Mouse (Mus musculus) yolk sac, embryonic 10.5 days (tissue): ENCODE measurements around the gene Eef2kmt.
"Not testable (repeated sequence)": the region's sequence is repeated elsewhere in the genome, so short reads cannot be mapped to it uniquely, and the experiment has no call there.

Experiments
- DNase-seq: peaks from one replicate; pipeline ENCODE4 v3.0.0-alpha.2; 2017; ENCODE audit warnings: low spot score

Eef2kmt gene

DNA sequence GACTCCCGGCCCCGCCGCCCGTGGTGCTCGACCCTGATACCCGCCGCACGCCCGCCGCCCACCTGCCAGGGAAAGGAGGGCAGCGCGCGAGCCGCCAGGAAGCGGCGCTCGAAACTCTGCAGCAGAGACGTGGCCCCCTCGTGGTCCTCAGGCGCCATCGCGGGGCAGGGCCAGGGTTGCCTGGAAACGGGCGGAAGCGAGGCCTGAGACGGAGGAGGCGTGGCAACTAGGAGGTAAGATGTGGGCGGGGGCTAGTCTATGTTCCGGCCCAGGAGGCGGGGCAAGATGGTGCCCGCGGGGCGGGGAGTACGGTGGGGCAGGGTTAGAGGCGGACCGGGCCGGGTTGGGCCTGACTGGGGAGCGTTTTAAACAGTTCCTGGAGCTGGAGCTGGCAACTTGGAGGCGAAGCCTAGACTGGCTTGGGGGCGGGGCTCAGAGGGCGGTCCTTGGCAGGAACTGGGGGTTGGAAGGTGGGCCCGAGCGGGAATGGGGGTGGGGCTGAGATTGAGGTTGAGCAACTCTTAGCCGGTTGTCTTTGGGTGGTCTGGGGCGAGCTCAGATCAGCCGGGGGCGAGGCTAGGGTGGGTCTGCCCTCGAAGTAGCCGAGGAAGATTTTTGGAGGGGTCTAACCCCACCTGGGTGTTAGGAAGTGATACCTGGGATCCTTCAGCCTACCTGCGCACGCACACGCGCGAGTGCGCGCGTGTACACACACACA is at the start of gene Eef2kmt:
Gene Eef2kmt (minus strand): TSS at position 205 of the 718 bp plus-strand sequence.
- peak; percentile 99 for DNase-seq

DNA sequence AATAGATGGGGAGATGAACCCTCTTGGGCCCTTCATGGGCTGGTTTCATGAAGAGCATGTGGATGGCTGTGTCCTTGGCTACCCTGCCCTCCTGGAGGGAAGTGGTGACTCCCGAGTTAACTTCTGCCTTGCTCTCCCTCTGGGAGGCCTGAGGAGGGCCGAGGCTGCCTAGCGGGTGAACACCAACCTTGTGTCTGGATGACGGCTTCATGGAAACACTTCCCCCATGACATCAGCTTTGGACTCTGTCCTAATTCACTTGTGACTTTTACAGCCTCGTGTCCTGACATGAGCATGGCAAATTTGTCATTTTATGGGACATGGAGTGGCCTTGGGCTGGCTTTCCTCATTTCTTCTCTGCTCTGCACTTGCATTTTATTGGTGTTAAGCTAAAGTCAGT is 39.5 kb upstream of the Eef2kmt start:
- no peak for DNase-seq

DNA sequence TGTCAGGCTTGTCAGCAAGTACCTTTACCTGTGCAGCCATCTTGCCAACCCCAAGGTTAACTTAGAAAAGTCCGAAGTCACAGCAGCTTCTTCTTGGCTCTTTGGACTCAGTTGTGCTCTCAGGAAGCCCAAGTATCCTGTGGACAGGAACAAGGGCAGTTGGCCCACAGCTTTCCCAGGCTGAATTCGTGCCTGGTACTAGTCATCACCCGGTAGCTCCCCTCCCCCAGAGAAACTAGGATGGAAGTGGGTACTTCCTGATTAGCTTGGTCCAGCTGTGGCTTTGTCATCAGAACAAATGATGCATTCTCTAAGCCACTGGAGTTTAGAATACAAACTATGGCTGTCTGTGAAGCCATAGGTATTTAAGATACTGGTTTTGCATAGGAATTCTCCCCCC is 29.6 kb upstream of the Eef2kmt start:
- no peak for DNase-seq

DNA sequence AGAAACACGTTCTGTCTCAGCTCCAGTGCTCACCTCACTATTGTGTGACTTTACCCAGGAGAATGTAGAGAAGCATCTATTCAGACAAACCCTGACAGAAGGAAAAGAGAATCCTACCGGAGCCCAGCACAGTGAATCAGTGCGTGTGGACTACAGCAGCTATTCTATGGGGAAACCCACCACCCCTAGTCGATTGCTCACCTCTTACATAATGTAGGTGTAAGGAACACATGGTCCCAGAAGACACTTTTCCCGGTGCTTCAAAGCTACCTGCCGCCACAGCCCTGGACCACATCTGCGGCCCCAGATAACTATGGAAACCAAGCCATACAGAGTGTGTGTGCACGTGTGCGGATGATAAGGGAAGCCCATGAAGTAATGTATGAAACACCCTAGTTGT is 26.9 kb upstream of the Eef2kmt start:
- no peak for DNase-seq

DNA sequence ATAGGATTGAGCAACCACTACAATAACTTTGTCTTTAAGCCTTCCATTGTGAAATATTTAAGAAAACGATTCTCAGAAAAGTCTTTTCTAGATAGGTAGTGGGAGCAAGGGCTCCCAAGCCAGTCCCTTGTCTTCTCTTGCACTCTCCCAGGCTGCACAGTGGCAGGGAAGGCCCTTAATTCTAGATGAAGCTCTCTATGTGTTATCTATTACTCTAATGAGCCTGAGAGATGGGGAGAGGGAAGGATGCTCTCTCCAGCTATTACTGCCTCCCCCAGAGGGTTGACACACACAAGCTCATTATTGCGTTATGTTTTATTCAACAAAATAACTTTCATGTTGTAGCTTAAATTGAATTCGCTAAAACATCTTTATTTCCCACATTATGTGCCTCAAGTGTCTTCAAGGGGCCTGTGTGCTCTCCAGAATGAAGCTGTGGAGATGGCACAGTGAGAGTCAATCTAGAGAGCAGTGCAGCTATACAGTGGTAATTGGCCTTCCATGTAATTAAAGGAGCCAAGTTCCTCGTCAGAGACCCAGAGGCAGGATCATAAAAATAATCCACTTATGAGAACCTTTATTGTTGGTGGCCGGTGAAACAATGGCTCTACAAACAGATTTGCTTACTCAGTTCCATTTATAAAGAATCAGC is 23.9 kb upstream of the Eef2kmt start:
- DNase-seq = no peak

DNA sequence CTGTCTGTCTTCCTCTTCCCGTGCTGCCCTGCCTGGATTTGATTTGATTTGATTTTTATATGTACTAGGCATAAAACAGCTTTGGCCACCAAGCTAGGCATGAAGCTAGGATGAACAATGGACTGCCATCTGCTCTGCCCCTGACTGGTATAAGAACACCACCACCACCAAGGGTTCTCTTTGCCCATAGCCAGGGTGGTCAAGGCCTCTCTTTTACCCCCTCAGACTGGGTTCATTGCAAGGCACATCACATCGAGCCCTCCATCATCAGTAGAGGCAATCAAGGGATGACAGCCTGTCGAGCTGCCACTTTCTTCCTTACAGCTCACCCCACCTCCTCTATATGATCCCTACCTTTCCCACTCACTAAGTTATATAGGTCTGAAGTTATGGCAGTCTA is 16.6 kb upstream of the Eef2kmt start:
- no peak for DNase-seq

DNA sequence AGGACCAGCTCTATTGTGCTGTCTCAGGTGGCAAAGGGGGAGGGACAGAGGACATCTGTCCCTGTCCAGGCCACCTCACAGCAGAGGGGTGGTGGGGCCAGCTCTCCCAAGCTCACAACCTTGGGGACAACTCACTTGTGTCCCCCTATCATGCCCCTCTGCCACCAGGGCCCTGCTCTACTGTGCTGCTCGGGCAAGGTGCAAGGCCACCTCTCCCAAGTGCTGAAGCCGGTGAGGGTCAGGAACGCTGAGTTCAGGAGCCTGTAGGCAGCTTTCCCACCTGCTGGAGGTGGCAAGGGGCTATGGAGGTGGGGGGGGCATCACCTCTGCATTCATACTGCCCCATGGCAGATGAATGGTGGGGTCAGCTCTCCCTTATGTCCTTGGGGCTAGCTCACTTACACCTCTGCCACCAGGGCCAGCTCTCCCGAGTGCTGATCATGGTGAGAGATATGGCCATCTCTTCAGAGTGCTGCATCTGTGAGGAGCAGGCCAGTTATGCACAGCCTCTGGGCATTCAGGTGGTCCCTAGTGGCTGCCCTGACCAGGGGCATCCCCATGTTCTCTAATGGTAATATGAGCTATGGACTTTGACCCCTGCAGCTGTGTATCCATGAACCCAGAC is 15.7 kb upstream of the Eef2kmt start:
- DNase-seq = no peak

DNA sequence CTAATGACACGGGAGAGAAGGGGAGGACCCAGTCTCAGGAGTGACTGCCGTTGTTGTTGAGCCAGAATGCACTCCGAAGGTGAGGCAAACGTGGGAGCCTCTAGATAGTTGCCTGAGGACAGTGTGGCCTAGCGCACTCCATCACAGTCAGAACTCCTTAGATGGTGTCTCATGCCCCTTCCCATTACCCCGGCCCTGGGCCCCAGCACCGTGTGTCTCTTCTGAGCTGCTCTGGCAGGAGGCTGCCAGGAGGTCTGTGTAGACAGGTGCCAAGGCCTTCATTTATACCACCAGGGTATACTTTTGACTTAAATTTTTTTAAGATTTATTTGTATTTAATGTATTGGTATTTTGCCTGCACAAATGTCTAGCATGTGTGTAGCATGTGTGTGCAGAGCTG is 8.1 kb upstream of the Eef2kmt start:
- DNase-seq = no peak

DNA sequence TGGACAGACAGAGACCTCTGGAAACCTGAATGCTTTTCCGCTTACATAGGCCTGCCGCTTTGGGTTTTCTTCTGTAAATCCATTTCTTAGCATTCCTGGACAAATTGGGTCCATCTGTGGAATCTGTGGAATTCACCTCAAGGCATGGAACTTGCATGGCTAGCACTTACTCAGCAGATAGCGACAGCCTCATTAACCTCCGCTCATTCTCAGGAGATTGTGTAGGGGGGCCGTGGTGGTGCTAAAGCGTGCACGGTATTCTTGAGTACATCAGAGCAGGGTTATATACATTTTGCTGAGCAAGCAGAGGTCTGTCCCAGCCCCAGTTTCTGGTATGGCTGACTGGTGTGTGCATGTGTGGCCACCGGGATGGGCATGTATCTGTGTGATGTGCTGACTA is 7.4 kb upstream of the Eef2kmt start:
- peak; percentile 53 for DNase-seq

DNA sequence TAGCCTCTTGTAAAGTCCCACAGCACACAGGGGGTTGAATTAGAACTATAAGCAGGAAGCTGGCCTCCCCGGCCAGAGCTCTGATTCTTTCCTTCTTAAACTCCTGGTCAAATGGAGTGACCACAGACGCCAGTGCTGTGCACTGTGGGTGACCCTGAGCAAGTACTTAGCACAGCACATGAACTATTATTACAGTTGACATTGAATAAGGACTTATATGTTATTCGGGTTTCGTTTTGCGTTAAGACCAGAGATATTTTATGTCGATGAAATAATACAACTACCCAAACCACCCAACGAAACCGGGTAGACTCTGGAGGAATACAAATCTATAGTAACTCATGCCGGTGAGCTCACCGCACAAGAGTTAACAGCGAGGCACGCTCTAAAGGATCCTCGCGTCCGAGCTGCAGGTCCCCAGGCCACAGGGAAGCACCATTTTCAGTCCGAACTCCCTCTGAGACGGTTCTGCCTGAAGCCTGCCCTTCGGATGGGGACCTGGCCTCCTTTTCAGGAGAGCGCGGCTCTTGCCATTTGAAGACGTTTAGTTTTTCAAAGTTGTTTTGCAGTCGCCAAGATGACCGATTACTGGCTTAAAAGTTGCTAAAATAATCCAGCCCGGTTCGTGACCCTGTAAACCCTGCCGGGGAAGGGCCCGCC is 572 bp downstream of the Eef2kmt start:
- peak; percentile 29 for DNase-seq

DNA sequence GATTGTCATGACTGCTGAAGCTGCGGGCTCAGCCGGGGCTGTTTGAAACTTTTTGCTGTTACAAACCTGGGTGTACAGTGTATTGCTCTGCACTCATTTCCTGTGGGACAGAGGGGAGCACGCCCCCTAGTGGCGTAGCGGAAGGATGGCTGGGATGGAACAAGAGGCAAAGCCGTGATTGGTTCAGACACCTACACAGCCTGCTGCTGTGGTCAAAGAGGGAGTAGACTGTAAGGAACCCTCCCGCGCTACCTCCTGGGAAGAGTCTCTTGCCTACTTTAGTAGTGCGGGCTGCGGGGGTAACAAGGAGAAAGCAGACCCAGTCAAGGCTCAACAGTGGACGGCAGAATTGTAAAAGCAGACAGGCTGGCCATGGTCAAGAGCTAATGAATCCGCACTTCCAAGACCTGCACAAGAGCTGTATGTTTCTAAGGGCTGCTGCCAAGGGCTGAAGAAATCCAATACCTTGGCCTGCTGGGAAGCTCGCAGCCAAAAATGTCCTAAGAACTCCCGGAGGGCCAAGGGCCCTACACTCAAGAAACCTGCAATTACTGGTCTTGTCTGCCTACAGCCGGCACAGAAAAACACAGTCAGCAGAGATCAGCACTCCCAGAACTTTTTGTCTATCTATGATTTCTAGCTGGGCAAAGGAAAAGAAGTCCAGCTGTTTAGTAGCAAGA is 1.3 kb downstream of the Eef2kmt start:
- peak; percentile 75 for DNase-seq

DNA sequence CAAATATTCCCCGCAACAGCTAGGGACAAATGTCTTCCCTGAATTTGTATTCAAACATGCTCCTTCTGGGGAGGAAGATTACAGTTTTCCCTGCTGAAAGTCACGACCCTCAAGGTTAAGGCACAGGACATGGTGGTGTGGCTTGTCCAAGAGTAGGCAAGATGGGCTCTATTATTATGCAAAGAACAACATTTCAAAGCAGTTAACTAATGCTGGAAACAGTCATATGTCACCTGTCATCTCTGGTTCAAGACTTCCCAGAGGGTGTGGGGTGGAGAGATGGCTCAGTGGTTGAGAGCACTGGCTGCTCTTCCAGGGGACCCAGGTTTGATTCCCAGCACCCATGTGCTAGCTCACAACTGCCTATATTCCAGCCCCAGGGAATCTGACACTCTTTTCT is 3.5 kb downstream of the Eef2kmt start:
- DNase-seq = no peak

DNA sequence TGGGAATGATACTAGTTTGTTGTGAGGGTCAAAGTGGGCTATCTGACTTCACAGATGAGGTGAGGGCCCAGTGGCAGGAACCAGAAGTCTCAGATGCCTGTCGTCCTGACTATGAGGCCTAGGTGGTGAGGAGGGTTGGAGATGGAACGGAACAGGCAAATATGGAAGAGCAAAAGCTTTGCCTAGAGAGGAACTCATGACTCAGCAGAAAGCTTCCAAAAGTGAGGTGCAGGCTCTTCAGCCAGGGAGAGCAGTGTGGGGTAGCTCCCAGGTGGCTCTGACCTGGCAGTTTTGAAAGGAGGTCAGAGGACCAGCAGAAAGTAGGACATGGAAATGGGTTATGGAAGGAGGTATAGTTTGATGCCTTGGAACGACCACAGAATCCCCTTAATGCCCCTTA is 4.9 kb downstream of the Eef2kmt start:
- DNase-seq = no peak

DNA sequence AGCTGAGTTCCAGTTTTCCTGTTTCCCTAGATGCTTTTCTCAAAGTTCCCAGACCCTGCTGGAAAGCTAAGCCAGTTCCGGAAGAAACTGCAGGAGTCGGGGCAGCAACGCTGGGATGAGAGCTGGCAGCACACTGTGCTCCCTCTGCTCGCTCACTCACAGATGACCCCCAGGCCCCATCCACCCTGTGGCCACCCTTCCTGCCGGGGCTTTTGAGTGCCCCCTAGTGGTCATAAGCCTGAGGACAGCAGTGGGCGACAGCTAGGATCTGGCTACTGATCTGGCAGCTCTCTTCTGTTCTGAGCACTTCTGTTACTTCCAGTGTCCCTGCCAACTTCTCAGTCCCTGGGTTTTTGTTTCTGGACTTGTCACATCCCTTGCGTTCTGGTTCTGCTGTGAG is 11.4 kb downstream of the Eef2kmt start:
- peak; percentile 43 for DNase-seq

DNA sequence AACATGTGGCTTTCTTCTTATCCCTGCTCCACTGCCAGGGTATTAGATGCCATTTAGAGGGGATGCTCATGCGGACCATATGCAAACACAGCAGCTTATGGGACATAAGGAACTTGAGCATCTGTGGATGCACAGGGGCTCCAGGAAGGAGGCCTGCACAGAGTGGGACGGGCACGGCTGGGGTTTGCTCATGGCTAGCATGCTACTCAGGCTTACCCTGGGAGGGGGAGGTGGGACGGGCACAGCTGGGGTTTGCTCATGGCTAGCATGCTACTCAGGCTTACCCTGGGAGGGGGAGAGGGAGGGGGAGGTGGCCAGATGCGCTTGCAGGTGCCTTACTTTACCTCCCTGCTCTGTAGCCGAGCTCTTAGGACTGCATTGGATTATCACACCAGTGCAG is 12.9 kb downstream of the Eef2kmt start:
- no peak for DNase-seq

DNA sequence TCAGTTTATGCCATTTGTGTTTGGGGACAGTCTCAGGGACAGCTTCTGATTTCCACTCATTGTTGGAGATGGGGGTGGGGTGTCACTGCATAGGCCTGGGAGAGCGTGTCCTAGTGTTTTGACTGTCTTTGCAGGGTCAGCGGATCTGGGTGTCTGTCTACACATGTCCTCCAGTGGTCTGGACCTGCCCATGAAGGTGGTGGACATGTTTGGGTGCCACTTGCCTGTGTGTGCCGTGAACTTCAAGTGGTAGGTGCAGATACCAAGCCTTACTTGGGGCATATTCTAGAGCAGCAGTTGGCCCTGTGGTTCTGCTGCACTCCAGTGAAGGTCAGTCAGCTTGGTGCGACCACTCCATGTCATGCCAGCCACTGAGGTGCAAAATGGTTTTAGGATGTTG is 13.4 kb downstream of the Eef2kmt start:
- DNase-seq = no peak

DNA sequence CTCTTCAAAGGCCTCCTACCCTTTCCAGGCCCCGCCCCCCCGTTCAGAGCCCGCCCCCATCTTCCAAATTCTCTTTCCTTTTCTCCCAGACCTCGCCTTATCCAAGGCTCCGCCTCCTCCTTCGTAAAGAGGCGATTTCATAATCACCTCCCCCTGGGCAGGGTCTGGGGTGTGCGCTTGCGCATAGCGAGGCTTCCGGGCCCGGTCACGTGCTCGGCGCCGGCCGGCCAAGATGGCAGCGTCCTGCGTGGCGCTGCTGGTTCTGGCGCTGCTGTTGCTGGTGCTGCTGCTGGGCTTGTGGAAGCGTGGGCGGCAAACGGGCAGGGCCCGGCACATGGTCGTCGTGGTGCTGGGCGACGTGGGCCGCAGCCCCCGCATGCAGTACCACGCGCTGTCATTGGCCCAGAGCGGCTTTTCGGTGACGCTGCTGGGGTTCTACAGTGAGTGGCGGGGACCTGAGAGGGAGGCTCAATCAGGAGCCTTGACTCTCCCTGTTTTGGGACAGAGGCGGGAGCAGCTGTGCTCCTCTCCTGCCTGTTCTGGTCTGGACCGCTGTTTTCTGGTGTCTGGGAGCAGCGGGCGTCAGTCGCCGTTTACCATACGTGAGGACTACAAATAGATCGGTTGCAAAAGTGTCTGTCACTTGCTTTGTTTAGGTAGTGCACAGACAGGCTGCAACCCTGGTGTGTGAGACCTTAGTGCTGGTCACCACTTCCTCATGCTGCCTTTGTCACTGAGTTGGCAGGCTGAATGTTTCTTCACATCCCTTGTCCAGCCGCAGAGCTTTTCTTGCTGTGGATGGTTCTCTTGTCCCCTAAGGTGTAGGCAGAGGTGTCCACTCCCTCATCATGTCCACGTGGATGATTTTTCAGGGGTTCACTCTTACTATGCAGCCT is 22.1 kb downstream of the Eef2kmt start, which contains the start of gene Alg1:
Gene Alg1 (plus strand): TSS at position 204 of the 896 bp plus-strand sequence.
- DNase-seq = peak; percentile 93

DNA sequence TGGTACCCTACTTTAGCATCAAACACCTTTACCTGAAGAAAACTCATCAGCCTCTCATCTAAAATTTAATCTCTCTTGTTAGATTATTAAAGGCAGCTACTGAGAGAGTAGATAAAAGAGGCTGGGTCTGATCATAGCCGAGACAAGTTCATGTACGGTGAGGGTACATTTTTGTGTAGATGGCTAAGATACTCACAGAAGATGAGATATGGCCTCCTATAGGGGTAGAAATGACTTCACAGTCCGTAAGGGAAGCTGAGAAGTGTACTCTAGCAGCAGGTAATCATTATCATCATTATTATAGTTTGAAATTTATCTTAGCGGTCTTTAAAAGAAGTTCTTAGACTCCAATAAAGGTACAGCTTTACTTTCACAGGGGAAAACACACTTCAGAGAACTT is 22.8 kb downstream of the Eef2kmt start:
- DNase-seq = no peak

DNA sequence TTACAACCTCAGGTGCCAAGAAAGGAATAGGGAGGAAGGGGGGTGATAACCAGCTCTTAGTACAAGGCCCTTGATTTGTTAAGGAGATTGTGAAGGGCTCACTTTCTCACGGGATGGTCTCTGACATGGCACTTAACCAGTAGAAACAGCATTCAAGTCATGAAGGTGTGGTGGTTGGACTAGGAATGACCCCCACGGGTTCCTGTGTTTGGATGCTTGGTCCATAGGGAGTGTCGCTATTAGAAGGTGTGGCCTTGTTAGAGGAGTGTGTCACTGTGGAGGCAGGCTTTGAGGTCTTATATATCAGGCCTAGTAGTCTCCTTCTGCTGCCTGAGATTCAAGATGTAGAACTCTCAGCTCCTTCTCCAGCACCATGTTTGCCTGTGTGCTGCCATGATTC is 27.7 kb downstream of the Eef2kmt start:
- DNase-seq = not testable (repeated sequence)

DNA sequence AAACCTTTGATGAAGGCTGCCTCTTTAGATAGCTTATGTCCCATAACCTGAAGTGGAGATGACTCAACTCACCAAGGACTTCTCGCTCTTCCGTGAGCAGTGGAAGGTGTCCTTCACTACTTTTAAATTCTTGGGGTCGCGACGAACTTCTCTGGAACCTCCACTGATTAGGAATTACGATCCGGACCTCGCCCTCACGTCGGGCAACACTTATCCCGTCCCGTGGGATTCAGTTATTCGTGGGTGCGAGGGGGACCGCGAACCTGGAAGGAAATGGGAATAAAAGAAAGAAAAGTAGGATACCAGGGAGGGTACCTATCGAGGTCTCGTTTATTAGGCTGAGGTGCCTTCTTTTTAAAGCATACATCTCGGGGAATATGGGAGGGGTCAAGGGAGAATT is 28.3 kb downstream of the Eef2kmt start:
- not testable (repeated sequence) for DNase-seq

DNA sequence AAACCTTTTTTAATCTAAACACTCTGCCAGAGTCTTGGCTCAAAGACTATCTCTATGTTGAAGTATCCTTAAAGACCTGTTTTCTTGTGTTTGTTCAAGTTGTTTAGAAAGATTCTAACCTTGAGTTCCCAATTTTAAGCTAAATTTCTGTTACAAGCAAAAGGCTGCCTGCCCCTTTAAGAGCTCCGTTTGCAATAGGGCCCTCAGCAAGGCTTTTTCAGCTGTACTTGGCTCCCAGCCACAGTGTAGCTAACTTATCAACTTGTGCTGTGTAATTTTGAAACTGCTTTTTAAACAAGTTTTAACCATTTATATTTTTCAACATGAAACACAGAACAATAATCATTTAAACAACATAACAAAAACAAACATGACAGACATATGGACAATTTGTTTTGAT is 29.2 kb downstream of the Eef2kmt start:
- not testable (repeated sequence) for DNase-seq
